Mouse (Mus musculus) G1E (cell line): ENCODE results near the gene Fev. TPM values are rescaled to one million over a fixed set of nuclear protein-coding genes. Genes with fewer than 3 reads are reported as not detected.

Experiments used
- ATAC-seq: 2 replicates; pipeline ENCODE4 v1.8.0; 2016; ENCODE audit warnings: mild to moderate bottlenecking; ENCODE audit not compliant: insufficient number of reproducible peaks, poor library complexity, low FRiP score, severe bottlenecking; ENCODE audit errors: extremely low read depth
- DNase-seq: peaks from one replicate; pipeline ENCODE4 v3.0.0; 2012; ENCODE audit warnings: low spot score
- H3K27me3 ChIP-seq: 2 replicates; pipeline ENCODE4 v1.6.1; 2012; ENCODE audit warnings: mild to moderate bottlenecking, low read length, inconsistent platforms; ENCODE audit not compliant: insufficient read depth
- H3K36me3 ChIP-seq: replicated peaks from 2 replicates; pipeline ENCODE3; 2012; ENCODE audit warnings: mild to moderate bottlenecking, inconsistent platforms
- H3K4me1 ChIP-seq: 2 replicates; pipeline ENCODE4 v1.6.1; 2012; ENCODE audit warnings: low read depth, low read length, inconsistent platforms, mixed read lengths; ENCODE audit not compliant: insufficient read depth
- H3K4me3 ChIP-seq: 2 replicates; pipeline ENCODE4 v1.5.1; 2012; ENCODE audit warnings: low read depth, mild to moderate bottlenecking, inconsistent platforms, low read length, moderate library complexity, mixed read lengths
- H3K9me3 ChIP-seq: replicated peaks from 2 replicates; pipeline ENCODE4 v1.6.1; 2012; ENCODE audit warnings: inconsistent platforms
- CTCF ChIP-seq: IDR thresholded peaks from 2 replicates; pipeline ENCODE4 v1.5.1; 2012; ENCODE audit warnings: low read depth, low read length, inconsistent platforms, mixed read lengths
- GATA1 ChIP-seq: IDR thresholded peaks from 2 replicates; pipeline ENCODE4 v1.6.1; 2012; ENCODE audit warnings: borderline replicate concordance, low read length, inconsistent platforms, mixed read lengths
- GATA2 ChIP-seq: IDR thresholded peaks from 2 replicates; pipeline ENCODE4 v1.6.1; 2012; ENCODE audit warnings: low read depth, low read length, inconsistent platforms, borderline replicate concordance
- POLR2AphosphoS5 ChIP-seq: IDR thresholded peaks from 2 replicates; pipeline ENCODE4 v1.6.1; 2012; ENCODE audit warnings: low read depth, low read length, inconsistent platforms; ENCODE audit not compliant: insufficient replicate concordance
- TAL1 ChIP-seq: conservative IDR thresholded peaks from 2 replicates; pipeline ENCODE4 v1.6.1; 2012; ENCODE audit warnings: low read depth, low read length, inconsistent platforms, mixed read lengths
- polyA plus RNA-seq: library from polyadenylated mRNA; stranded (reverse); fragments of >175 nt; gene quantifications from 2 replicates; pipeline ENCODE4 v1.2.3, GENCODE M21; 2012
- total RNA-seq, 2 experiments: library from RNA; stranded (forward) in 1 of 2; stranded (reverse) in 1 of 2; fragments of 200-1000 nt in 1 of 2; fragments of >200 nt in 1 of 2; fragmentation: Nextera tagmentation in 1 of 2; gene quantifications; 2 replicates each; pipeline ENCODE4 v1.2.3; 2014 to 2017

Gene Fev
- total and polyA plus RNA-seq, 3 experiments: 0.33 TPM; not detected in 2

- no peaks in the 10 kb centered on the region for H3K4me1 ChIP-seq
- ATAC-seq (no peak), DNase-seq (no peak)
- H3K27me3 ChIP-seq: peaks cover 9% of the 10 kb centered on the region; the same call in 1 of the 2 replicates
- TF ChIP-seq CTCF (0 out of 2 replicates have a peak, but pooled peaks have one; percentile 23), TAL1 (no peak), GATA1 (no peak), GATA2 (no peak), POLR2AphosphoS5 (no peak)
- H3K9me3 ChIP-seq: no peaks in the 10 kb centered on the region
- no peaks in the 10 kb centered on the region for H3K36me3 ChIP-seq
- H3K4me3 ChIP-seq: no peak within 1 kb of the TSS
These were observed 8.1 kb upstream of the Fev start, which contains the start of gene Cryba2 for GRCm38 (mm10) chr1:74893134-74893855. TSS of gene Cryba2 (minus strand) at chr1:74893143.

DNA sequence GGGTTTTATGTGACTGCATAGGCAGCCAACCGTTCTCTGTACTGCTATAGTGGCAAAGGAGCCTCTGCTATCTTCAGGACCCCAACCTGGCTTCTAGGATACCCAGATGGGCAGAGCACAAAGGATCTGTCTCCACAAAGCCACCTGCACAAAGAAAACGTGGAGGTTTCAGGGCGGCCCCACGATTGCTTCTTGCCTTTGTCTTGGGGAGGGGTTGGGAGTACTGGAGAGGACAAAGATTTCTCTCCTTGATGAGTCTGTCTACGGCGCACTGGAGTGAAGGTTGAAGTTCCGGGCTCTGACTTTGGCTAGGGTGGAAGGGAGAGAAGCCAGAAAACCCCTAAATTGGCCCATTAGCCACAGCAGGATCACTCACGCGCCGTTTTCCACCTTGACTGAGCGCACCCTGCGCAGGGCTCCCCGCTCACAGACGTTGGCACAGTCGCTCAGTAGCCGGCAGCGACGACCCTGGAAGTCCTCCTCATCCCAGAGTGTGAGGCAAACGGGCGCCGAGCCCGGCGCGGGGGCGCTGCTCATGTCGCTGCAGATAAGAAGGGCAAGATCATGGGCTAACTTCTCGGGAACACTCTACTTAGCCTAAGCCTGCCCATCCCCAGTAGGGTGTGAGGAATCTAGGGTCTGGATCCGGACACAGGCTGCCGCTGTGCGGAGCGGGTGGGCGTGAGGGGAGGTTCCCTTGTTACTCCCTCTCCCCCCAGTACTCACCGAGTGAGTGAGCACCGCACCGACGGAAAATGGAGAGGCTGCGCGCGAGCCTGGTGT is 7.3 kb upstream of the Fev start:
- Histone ChIP-seq H3K4me1 (no peaks in the 10 kb centered on the region), H3K4me3 (no peak overlapping the region), H3K9me3 (no peaks in the 10 kb centered on the region), H3K36me3 (no peaks in the 10 kb centered on the region), H3K27me3 (peaks cover 7% of the 10 kb centered on the region; the same call in 1 of the 2 replicates)
- TF ChIP-seq GATA1 (no peak), TAL1 (no peak), CTCF (no peak), POLR2AphosphoS5 (no peak), GATA2 (no peak)
- no peak for ATAC-seq
- DNase-seq: no peak

DNA sequence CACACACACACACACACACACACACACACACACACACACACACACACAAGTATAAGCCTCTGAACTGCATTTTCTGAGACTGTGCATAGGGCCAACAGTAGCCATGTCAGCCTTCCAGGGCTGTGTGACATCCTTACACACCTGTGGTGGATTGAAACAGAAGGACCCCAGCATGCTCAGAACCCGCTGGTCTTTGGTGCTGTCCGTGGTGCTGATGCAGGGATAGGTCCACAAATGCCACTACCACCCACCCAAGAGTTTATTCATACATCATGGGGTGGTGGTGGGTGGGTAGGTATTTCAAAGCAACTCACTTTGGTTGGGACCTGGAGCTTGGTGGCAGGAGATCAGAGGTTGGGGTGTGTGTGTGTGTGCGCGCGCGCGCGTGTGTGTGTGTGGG is 6.3 kb upstream of the Fev start:
- Histone ChIP-seq H3K27me3 (peaks cover 12% of the 10 kb centered on the region), H3K4me3 (no peak overlapping the region), H3K4me1 (no peaks in the 10 kb centered on the region), H3K36me3 (no peaks in the 10 kb centered on the region), H3K9me3 (no peaks in the 10 kb centered on the region)
- peak; percentile 77 for DNase-seq
- TF ChIP-seq CTCF: no peak
- TF ChIP-seq GATA2: no peak
- no peak for TF ChIP-seq TAL1
- no peak for TF ChIP-seq POLR2AphosphoS5
- TF ChIP-seq GATA1: no peak
- ATAC-seq: no peak

DNA sequence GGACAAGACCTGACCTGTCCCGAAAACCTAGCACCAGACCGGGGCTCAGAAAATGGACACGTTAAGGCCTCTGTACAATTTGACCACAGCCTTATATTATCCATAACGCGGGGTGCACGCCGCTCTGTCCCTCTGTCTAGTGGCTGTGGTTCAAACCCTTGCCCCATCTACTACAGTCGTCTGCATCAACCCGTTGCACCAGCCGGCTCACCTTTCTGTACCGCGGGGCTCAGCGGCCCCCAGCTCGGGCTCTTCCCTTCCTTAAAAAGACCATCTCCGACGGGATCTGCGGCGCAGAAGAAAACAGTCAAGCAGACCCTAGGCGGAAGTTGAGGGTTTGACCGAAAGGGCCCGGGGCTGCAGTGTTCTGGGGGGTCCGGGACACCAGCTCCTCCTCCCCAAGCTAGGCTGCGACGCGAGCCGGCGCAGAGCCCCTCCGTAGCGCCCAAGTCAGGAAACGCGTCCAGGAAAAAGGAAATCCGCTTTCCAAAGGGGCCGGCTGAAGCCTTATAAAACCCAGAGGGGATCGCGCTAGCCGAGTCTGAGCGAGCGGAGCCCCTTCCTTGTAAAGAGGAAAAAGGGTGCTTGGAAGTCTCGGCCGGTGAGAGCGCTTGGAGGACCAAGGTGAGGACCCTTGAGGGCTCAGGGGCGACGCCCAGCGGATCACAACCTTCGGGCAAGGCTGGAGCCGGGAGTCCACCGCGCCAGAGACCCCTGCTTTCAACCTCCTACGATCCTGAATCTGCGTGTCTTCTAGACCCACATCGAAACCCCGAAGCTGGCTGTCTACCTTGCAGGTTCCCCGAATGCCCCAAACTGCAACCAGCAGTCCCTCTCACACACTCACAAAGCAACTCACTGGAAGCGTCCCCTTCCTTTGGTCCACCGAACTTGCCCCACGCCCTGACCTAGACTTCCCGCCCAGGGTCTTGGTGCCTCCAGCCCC is 750 bp downstream of the Fev start:
- H3K36me3 ChIP-seq: no peaks in the 10 kb centered on the region
- no peaks in the 10 kb centered on the region; the same call in 1 of the 2 replicates for H3K9me3 ChIP-seq
- ATAC-seq: no peak
- peaks cover 32% of the 10 kb centered on the region for H3K27me3 ChIP-seq
- TF ChIP-seq CTCF (no peak), TAL1 (no peak), POLR2AphosphoS5 (no peak), GATA2 (no peak), GATA1 (no peak)
- no peak overlapping the region for H3K4me3 ChIP-seq
- peaks cover 10% of the 10 kb centered on the region for H3K4me1 ChIP-seq
- no peak for DNase-seq

DNA sequence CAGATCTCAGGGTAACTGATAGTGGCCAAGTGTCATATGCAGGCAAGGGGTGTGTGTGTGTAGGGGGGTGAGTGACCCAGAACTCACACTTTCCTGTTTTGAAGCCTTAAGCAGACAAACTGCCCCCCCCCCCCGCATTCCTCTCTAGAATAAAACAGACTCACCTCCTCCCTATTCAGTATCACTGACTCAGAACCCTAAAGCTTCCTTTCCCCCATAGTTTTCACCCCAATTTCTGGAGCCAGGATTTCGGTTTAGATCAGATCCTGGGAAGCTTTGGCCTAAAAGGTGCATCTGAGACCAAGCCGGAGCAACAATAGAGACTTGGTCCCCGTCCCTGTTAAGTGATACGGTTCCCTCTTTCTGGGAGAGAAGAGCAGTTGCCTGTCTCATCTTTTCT is 1.8 kb downstream of the Fev start:
- H3K9me3 ChIP-seq: no peaks in the 10 kb centered on the region; the same call in 1 of the 2 replicates
- peaks cover 10% of the 10 kb centered on the region for H3K4me1 ChIP-seq
- H3K27me3 ChIP-seq: peaks cover 32% of the 10 kb centered on the region
- no peak for ATAC-seq
- TF ChIP-seq TAL1 (no peak), CTCF (no peak), GATA2 (no peak), POLR2AphosphoS5 (no peak), GATA1 (no peak)
- no peak overlapping the region for H3K4me3 ChIP-seq
- no peak for DNase-seq
- no peaks in the 10 kb centered on the region for H3K36me3 ChIP-seq
